Mouse (Mus musculus) MEL (cell line): ENCODE measurements around the gene Heatr5a. TPM values are rescaled to one million over a fixed set of nuclear protein-coding genes. Genes with fewer than 3 reads are reported as not detected.

ENCODE experiments used
- DNase-seq: peaks from one replicate; pipeline ENCODE4 v3.0.0; 2011; ENCODE audit warnings: low read depth, low spot score
- H3K27ac ChIP-seq: 2 replicates; pipeline ENCODE4 v1.5.1; 2012; ENCODE audit warnings: low read depth, mild to moderate bottlenecking, control low read depth, low read length, moderate library complexity; ENCODE audit not compliant: control insufficient read depth
- H3K27me3 ChIP-seq, 2 experiments: fragments of 150-350 bp in 1 of 2; sonication (generic) in 1 of 2; 2 replicates each; pipeline ENCODE4 v1.6.1; 2012; ENCODE audit warnings: low read length in 2 of 2, mild to moderate bottlenecking in 2 of 2, improper control_type of control experiment in 1 of 2, moderate library complexity in 1 of 2; ENCODE audit not compliant: insufficient read depth in 2 of 2, control insufficient read depth in 1 of 2
- H3K36me3 ChIP-seq, 2 experiments: 2 replicates each; pipeline ENCODE4 v1.6.1; 2012 to 2014; ENCODE audit warnings: low read length in 2 of 2, improper control_type of control experiment in 1 of 2, inconsistent platforms in 1 of 2, mild to moderate bottlenecking in 1 of 2; ENCODE audit not compliant: insufficient read depth in 2 of 2, control insufficient read depth in 1 of 2
- H3K4me1 ChIP-seq, 2 experiments: fragments of 150-350 bp in 1 of 2; sonication (generic) in 1 of 2; 2 replicates each; pipeline ENCODE4 v1.6.1; 2012; ENCODE audit warnings: low read length in 2 of 2, improper control_type of control experiment in 1 of 2, mild to moderate bottlenecking in 1 of 2; ENCODE audit not compliant: insufficient read depth in 2 of 2, control insufficient read depth in 1 of 2
- H3K4me3 ChIP-seq, 2 experiments: fragments of 150-350 bp in 1 of 2; sonication (generic) in 1 of 2; 2 replicates each; pipeline ENCODE4 v1.5.1; 2012; ENCODE audit warnings: low read depth in 2 of 2, low read length in 2 of 2, mild to moderate bottlenecking in 2 of 2, moderate library complexity in 2 of 2, control low read depth in 1 of 2, improper control_type of control experiment in 1 of 2; ENCODE audit not compliant: control insufficient read depth in 1 of 2, insufficient read depth in 1 of 2
- H3K79me2 ChIP-seq: 2 replicates; pipeline ENCODE4 v1.6.1; 2012; ENCODE audit warnings: mild to moderate bottlenecking, low read length, moderate library complexity; ENCODE audit not compliant: control insufficient read depth, poor library complexity, insufficient read depth
- H3K9ac ChIP-seq: 2 replicates; pipeline ENCODE4 v1.6.1; 2012; ENCODE audit warnings: low read depth, mild to moderate bottlenecking, control low read depth, low read length, moderate library complexity; ENCODE audit not compliant: control insufficient read depth, poor library complexity, severe bottlenecking
- H3K9me3 ChIP-seq: fragments of 150-350 bp; sonication (generic); replicated peaks from 2 replicates; pipeline ENCODE4 v1.6.1; 2012; ENCODE audit warnings: mild to moderate bottlenecking, low read length, improper control_type of control experiment, moderate library complexity; ENCODE audit not compliant: insufficient read depth
- CHD1 ChIP-seq: IDR thresholded peaks from 2 replicates; pipeline ENCODE4 v1.6.1; 2012; ENCODE audit warnings: low read depth, mild to moderate bottlenecking, inconsistent platforms, low read length, improper control_type of control experiment
- CHD2 ChIP-seq: IDR thresholded peaks from 2 replicates; pipeline ENCODE4 v1.6.1; 2011; ENCODE audit warnings: low read length, improper control_type of control experiment
- CTCF ChIP-seq, 3 experiments: IDR thresholded peaks in 2 of 3; conservative IDR thresholded peaks in 1 of 3; 2 replicates each; pipeline ENCODE4 v1.5.1; 2011 to 2012; ENCODE audit warnings: low read length in 3 of 3, low read depth in 2 of 3, mild to moderate bottlenecking in 2 of 3, improper control_type of control experiment in 1 of 3, inconsistent platforms in 1 of 3, mixed read lengths in 1 of 3, moderate library complexity in 1 of 3; ENCODE audit not compliant: control insufficient read depth in 1 of 3, insufficient read depth in 1 of 3, poor library complexity in 1 of 3, severe bottlenecking in 1 of 3
- E2F4 ChIP-seq: IDR thresholded peaks from 2 replicates; pipeline ENCODE4 v1.6.1; 2011; ENCODE audit warnings: low read depth, low read length, improper control_type of control experiment, borderline replicate concordance
- EP300 ChIP-seq, 2 experiments: IDR thresholded peaks; 2 replicates each; pipeline ENCODE4 v1.6.1; 2011; ENCODE audit warnings: improper control_type of control experiment in 2 of 2, low read length in 2 of 2, low read depth in 1 of 2, mild to moderate bottlenecking in 1 of 2
- ETS1 ChIP-seq: IDR thresholded peaks from 2 replicates; pipeline ENCODE4 v1.6.1; 2012; ENCODE audit warnings: low read depth, mild to moderate bottlenecking, inconsistent platforms, low read length, improper control_type of control experiment, moderate library complexity
- GATA1 ChIP-seq: IDR thresholded peaks from 2 replicates; pipeline ENCODE4 v1.6.1; 2011; ENCODE audit warnings: low read depth, low read length, improper control_type of control experiment
- HCFC1 ChIP-seq: IDR thresholded peaks from 2 replicates; pipeline ENCODE4 v1.6.1; 2012; ENCODE audit warnings: low read depth, mild to moderate bottlenecking, inconsistent platforms, low read length, improper control_type of control experiment, moderate library complexity
- JUND ChIP-seq: IDR thresholded peaks from 2 replicates; pipeline ENCODE4 v1.6.1; 2011; ENCODE audit warnings: low read depth, mild to moderate bottlenecking, improper control_type of control experiment, low read length
- KAT2A ChIP-seq: conservative IDR thresholded peaks from 2 replicates; pipeline ENCODE4 v1.6.1; 2012; ENCODE audit warnings: low read depth, low read length, improper control_type of control experiment, inconsistent platforms
- MXI1 ChIP-seq: IDR thresholded peaks from 2 replicates; pipeline ENCODE4 v1.6.1; 2011; ENCODE audit warnings: mild to moderate bottlenecking, low read depth, low read length, improper control_type of control experiment
- MYB ChIP-seq: IDR thresholded peaks from 2 replicates; pipeline ENCODE4 v1.6.1; 2011; ENCODE audit warnings: mild to moderate bottlenecking, low read depth, low read length, improper control_type of control experiment
- MYC ChIP-seq: IDR thresholded peaks from 2 replicates; pipeline ENCODE4 v1.6.1; 2011; ENCODE audit warnings: low read depth, mild to moderate bottlenecking, low read length, improper control_type of control experiment, moderate library complexity
- NRF1 ChIP-seq: IDR thresholded peaks from 2 replicates; pipeline ENCODE4 v1.6.1; 2014; ENCODE audit warnings: low read depth, mild to moderate bottlenecking, inconsistent platforms, low read length, improper control_type of control experiment, moderate library complexity; ENCODE audit not compliant: poor library complexity, insufficient read depth, severe bottlenecking
- POLR2A ChIP-seq, 2 experiments: IDR thresholded peaks; 2 replicates each; pipeline ENCODE4 v1.6.1; 2011 to 2012; ENCODE audit warnings: low read length in 2 of 2, mild to moderate bottlenecking in 2 of 2, control low read depth in 1 of 2, improper control_type of control experiment in 1 of 2, low read depth in 1 of 2, moderate library complexity in 1 of 2; ENCODE audit not compliant: control insufficient read depth in 1 of 2, insufficient read depth in 1 of 2, poor library complexity in 1 of 2
- RAD21 ChIP-seq: IDR thresholded peaks from 2 replicates; pipeline ENCODE4 v1.6.1; 2011; ENCODE audit warnings: mild to moderate bottlenecking, low read depth, low read length, improper control_type of control experiment
- TAL1 ChIP-seq: IDR thresholded peaks from 2 replicates; pipeline ENCODE4 v1.6.1; 2012; ENCODE audit warnings: mild to moderate bottlenecking, inconsistent platforms, low read length, moderate library complexity, mixed read lengths
- TBP ChIP-seq: IDR thresholded peaks from 2 replicates; pipeline ENCODE4 v1.8.0; 2011; ENCODE audit warnings: low read depth, low read length, improper control_type of control experiment
- TCF12 ChIP-seq: IDR thresholded peaks from 2 replicates; pipeline ENCODE4 v1.6.1; 2014; ENCODE audit warnings: low read depth, mild to moderate bottlenecking, inconsistent platforms, low read length, improper control_type of control experiment, moderate library complexity
- UBTF ChIP-seq: IDR thresholded peaks from 2 replicates; pipeline ENCODE4 v1.6.1; 2012; ENCODE audit warnings: low read depth, mild to moderate bottlenecking, inconsistent platforms, low read length, improper control_type of control experiment, moderate library complexity, borderline replicate concordance; ENCODE audit not compliant: insufficient read depth
- ZKSCAN1 ChIP-seq: IDR thresholded peaks from 2 replicates; pipeline ENCODE4 v1.6.1; 2012; ENCODE audit warnings: low read depth, mild to moderate bottlenecking, inconsistent platforms, low read length, improper control_type of control experiment, moderate library complexity
- ZMIZ1 ChIP-seq: IDR thresholded peaks from 2 replicates; pipeline ENCODE4 v1.6.1; 2012; ENCODE audit warnings: low read depth, mild to moderate bottlenecking, inconsistent platforms, low read length, improper control_type of control experiment, moderate library complexity
- ZNF384 ChIP-seq: IDR thresholded peaks from 2 replicates; pipeline ENCODE4 v1.6.1; 2012; ENCODE audit warnings: low read depth, mild to moderate bottlenecking, inconsistent platforms, low read length, improper control_type of control experiment
- polyA plus RNA-seq, 2 experiments: library from polyadenylated mRNA; stranded (reverse) in 1 of 2; unstranded in 1 of 2; fragments of >175 nt in 1 of 2; fragments of >200 nt in 1 of 2; gene quantifications; 2 replicates each; pipeline versions ENCODE4 v1.2.1 to v1.2.4; 2012; ENCODE audit warnings: low replicate concordance in 2 of 2, low read depth in 1 of 2; ENCODE audit not compliant: insufficient read length in 2 of 2, insufficient read depth in 1 of 2, missing spikeins in 1 of 2
- total RNA-seq: library from RNA; depleted of rRNA; stranded (reverse); fragments of 300-350 nt; gene quantifications from 2 replicates; pipeline ENCODE4 v1.2.3, GENCODE M21; 2012

Gene Heatr5a
- total and polyA plus RNA-seq, 3 experiments = 41.2 to 70.5 (median 70.4) TPM

GRCm38 (mm10) chr12:51829290-51830076 is 141.6 kb downstream of the Heatr5a start, which contains the start of gene Hectd1 (continued):
- TF ChIP-seq E2F4 (no peak), UBTF (peak; percentile 99), POLR2A (IDR thresholded peaks at IDR 0.05; ENCODE audit: control insufficient read depth in 1 of 2, insufficient read depth in 1 of 2, low read depth in 1 of 2, low read length in 2 of 2, poor library complexity in 1 of 2) (peak in 1 of 2 experiments; percentile 45; a peak in 3 of 4 replicates), CHD1 (no peak; the same call in 1 of the 2 replicates), JUND (no peak), TAL1 (peak; percentile 91), HCFC1 (peak; percentile 73), NRF1 (0 out of 2 replicates have a peak, but pooled peaks have one; percentile 50)

- H3K36me3 ChIP-seq = peaks cover 19 to 32% of the 10 kb centered on the region in 2 experiments
- no peaks in the 10 kb centered on the region for H3K9me3 ChIP-seq
- TF ChIP-seq CHD1 = 0 out of 2 replicates have a peak, but pooled peaks have one; percentile 41
- TF ChIP-seq CTCF (IDR thresholded peaks at IDR 0.05 in 2 of 3, conservative IDR thresholded peaks at IDR 0.05 in 1 of 3; ENCODE audit: control insufficient read depth in 1 of 3, insufficient read depth in 1 of 3, low read depth in 2 of 3, low read length in 3 of 3, poor library complexity in 1 of 3, severe bottlenecking in 1 of 3) = 0 out of 6 replicates have a peak, but pooled peaks of 1 of the 3 experiments have one; percentile 6
- no peak for TF ChIP-seq ETS1
- 0 out of 2 replicates have a peak, but pooled peaks have one; percentile 16 for TF ChIP-seq NRF1
- peaks cover 10 to 14% of the 10 kb centered on the region in 2 experiments; a peak in 3 of 4 replicates for H3K4me1 ChIP-seq
- H3K27ac ChIP-seq = peak overlapping the region; percentile 89
- peak overlapping the region; percentile 79 to 97 for H3K4me3 ChIP-seq
- peak overlapping the region; percentile 99 for H3K9ac ChIP-seq
- peaks cover 61% of the 10 kb centered on the region for H3K79me2 ChIP-seq
- DNase-seq = peak; percentile 70
- H3K27me3 ChIP-seq = no peaks in the 10 kb centered on the region
Measured at GRCm38 (mm10) chr12:51828716-51829289, 142.3 kb downstream of the Heatr5a start.

DNA sequence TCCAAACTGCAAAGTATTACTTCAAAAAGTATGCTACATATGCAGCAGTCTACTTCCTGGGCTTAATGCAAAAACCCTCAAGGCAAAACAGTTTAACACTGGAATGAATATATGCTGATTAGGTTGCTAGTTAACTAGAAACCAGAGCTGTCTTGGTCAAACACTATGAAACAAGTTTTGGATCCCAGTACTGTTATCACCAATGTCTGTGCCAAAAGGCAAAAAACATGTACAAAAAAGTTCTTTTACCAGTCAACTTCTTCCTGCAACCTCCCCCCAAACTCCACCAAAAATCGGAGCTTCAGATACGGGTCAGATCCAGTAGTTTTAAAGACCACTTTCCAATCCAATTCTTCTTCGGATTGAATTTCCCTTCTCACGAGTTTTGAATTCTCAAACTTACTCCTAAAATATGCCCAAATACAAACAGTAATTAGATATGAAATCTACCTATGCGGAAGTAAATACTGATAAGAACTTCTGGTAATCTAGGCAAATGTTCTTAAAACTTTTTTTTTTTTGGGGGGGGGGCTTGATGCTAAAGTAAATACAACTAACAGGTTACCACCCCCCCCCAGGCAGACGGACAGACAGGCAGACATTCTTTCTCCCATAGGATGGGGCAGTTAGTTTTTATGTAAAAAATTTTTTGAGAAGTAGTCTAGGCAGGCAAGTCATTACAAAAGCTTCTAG is 143.0 kb downstream of the Heatr5a start:
- H3K36me3 ChIP-seq = peaks cover 19 to 36% of the 10 kb centered on the region in 2 experiments
- peak overlapping the region; percentile 99 for H3K9ac ChIP-seq
- H3K4me1 ChIP-seq = peaks cover 10 to 14% of the 10 kb centered on the region in 2 experiments; a peak in 3 of 4 replicates
- H3K4me3 ChIP-seq = peak overlapping the region; percentile 79 to 97
- peak; percentile 55 for DNase-seq
- no peaks in the 10 kb centered on the region for H3K9me3 ChIP-seq
- peak overlapping the region; percentile 89 for H3K27ac ChIP-seq
- TF ChIP-seq ZKSCAN1 = no peak
- TF ChIP-seq MYC = no peak
- TF ChIP-seq MXI1 = peak; percentile 40; the same call in 1 of the 2 replicates
- no peak for TF ChIP-seq MYB
- peak; percentile 78 for TF ChIP-seq ZNF384
- peak; percentile 12; the same call in 1 of the 2 replicates for TF ChIP-seq TCF12
- TF ChIP-seq EP300 (IDR thresholded peaks at IDR 0.05; ENCODE audit: low read depth in 1 of 2, low read length in 2 of 2) = peak in 1 of 2 experiments; percentile 47; a peak in 1 of 4 replicates
- no peak for TF ChIP-seq RAD21
- peak; percentile 52; the same call in 1 of the 2 replicates for TF ChIP-seq GATA1
- no peak for TF ChIP-seq JUND
- no peak for TF ChIP-seq CHD2
- TF ChIP-seq KAT2A = no peak
- 0 out of 2 replicates have a peak, but pooled peaks have one; percentile 18 for TF ChIP-seq TBP
- TF ChIP-seq ZMIZ1 = no peak
- no peak; the same call in 1 of the 2 replicates for TF ChIP-seq CHD1
- peaks cover 65% of the 10 kb centered on the region for H3K79me2 ChIP-seq
- H3K27me3 ChIP-seq = no peaks in the 10 kb centered on the region
